Mouse (Mus musculus) natural killer cell, adult 2 months (primary cell): ENCODE data around the gene Kcnmb2.

Experiments used
- DNase-seq, 2 experiments: peaks; one replicate each; pipeline ENCODE4 v3.0.0; 2022; ENCODE audit warnings: low spot score in 2 of 2

The Kcnmb2 gene

GRCm38 (mm10) chr3:31902504-31903330 lies at the start of gene Kcnmb2:
Gene Kcnmb2, plus strand, starts transcription at chr3:31902507.
- no peak for DNase-seq

- no peak for DNase-seq
Measured at GRCm38 (mm10) chr3:31863522-31863921, 38.8 kb upstream of the Kcnmb2 start.

GRCm38 (mm10) chr3:31864070-31864469 lies 38.2 kb upstream of the Kcnmb2 start:
- no peak for DNase-seq

- DNase-seq = no peak
Measured at GRCm38 (mm10) chr3:31871461-31871860, 30.8 kb upstream of the Kcnmb2 start.

- no peak for DNase-seq
Measured at GRCm38 (mm10) chr3:31882621-31883131, 19.6 kb upstream of the Kcnmb2 start.

GRCm38 (mm10) chr3:31892653-31893052 lies 9.7 kb upstream of the Kcnmb2 start:
- no peak for DNase-seq

GRCm38 (mm10) chr3:31903506-31903905 lies 1.2 kb downstream of the Kcnmb2 start:
- no peak for DNase-seq

GRCm38 (mm10) chr3:31904156-31904555 lies 1.8 kb downstream of the Kcnmb2 start:
- no peak for DNase-seq

- no peak for DNase-seq
Measured at GRCm38 (mm10) chr3:31911168-31911567, 8.9 kb downstream of the Kcnmb2 start.

- no peak for DNase-seq
Measured at GRCm38 (mm10) chr3:31911690-31912089, 9.4 kb downstream of the Kcnmb2 start.

GRCm38 (mm10) chr3:31928544-31928943 lies 26.2 kb downstream of the Kcnmb2 start:
- no peak for DNase-seq

- no peak for DNase-seq
Measured at GRCm38 (mm10) chr3:31934704-31935103, 32.4 kb downstream of the Kcnmb2 start.

- DNase-seq = no peak
Measured at GRCm38 (mm10) chr3:31941478-31941877, 39.2 kb downstream of the Kcnmb2 start.

GRCm38 (mm10) chr3:31954213-31954612 lies 51.9 kb downstream of the Kcnmb2 start:
- DNase-seq = no peak

- no peak for DNase-seq
Measured at GRCm38 (mm10) chr3:31955004-31955403, 52.7 kb downstream of the Kcnmb2 start.

- DNase-seq = no peak
Measured at GRCm38 (mm10) chr3:31959821-31960220, 57.5 kb downstream of the Kcnmb2 start.

GRCm38 (mm10) chr3:31961175-31961574 lies 58.9 kb downstream of the Kcnmb2 start:
- DNase-seq = no peak

GRCm38 (mm10) chr3:31963076-31963475 lies 60.8 kb downstream of the Kcnmb2 start:
- DNase-seq = no peak

GRCm38 (mm10) chr3:31979661-31980060 lies 77.4 kb downstream of the Kcnmb2 start:
- DNase-seq = no peak

- DNase-seq = no peak
Measured at GRCm38 (mm10) chr3:31982444-31982843, 80.1 kb downstream of the Kcnmb2 start.

GRCm38 (mm10) chr3:31985103-31985502 lies 82.8 kb downstream of the Kcnmb2 start:
- no peak for DNase-seq

GRCm38 (mm10) chr3:31991526-31992045 lies 89.3 kb downstream of the Kcnmb2 start:
- DNase-seq = no peak

- no peak for DNase-seq
Measured at GRCm38 (mm10) chr3:32011566-32011965, 109.3 kb downstream of the Kcnmb2 start.
